Mouse (Mus musculus) heart, embryonic 11.5 days (tissue): ENCODE data around the gene Ccdc88c. TPM values are rescaled to one million over a fixed set of nuclear protein-coding genes. Genes with fewer than 3 reads are reported as not detected.

Experiments
- ATAC-seq: fragments of 200-750 bp; cut with Nextera tagmentation; replicated peaks from 2 replicates; pipeline ENCODE4 v1.8.0; 2017; ENCODE audit warnings: moderate library complexity; ENCODE audit not compliant: insufficient number of reproducible peaks, low FRiP score, low TSS enrichment
- H3K27ac ChIP-seq: fragments of 300-500 bp; sonication (generic); 2 replicates; pipeline ENCODE4 v1.5.1; 2014; ENCODE audit warnings: mild to moderate bottlenecking, low read depth, low read length
- H3K27me3 ChIP-seq: fragments of 300-500 bp; sonication (generic); 2 replicates; pipeline ENCODE4 v1.6.1; 2014; ENCODE audit warnings: mild to moderate bottlenecking, low read length, mixed read lengths; ENCODE audit not compliant: control insufficient read depth, insufficient read depth
- H3K36me3 ChIP-seq: fragments of 300-500 bp; sonication (generic); 2 replicates; pipeline ENCODE4 v1.6.1; 2014; ENCODE audit warnings: mild to moderate bottlenecking, low read length, moderate library complexity, mixed read lengths; ENCODE audit not compliant: control insufficient read depth, insufficient read depth
- H3K4me1 ChIP-seq: fragments of 300-500 bp; sonication (generic); 2 replicates; pipeline ENCODE4 v1.6.1; 2014; ENCODE audit warnings: low read length; ENCODE audit not compliant: control insufficient read depth, insufficient read depth
- H3K4me2 ChIP-seq: fragments of 300-500 bp; sonication (generic); 2 replicates; pipeline ENCODE4 v1.6.1; 2014; ENCODE audit warnings: mild to moderate bottlenecking, moderate library complexity
- H3K4me3 ChIP-seq: fragments of 300-500 bp; sonication (generic); 2 replicates; pipeline ENCODE4 v1.5.1; 2014; ENCODE audit warnings: low read depth, low read length
- H3K9ac ChIP-seq: fragments of 300-500 bp; sonication (generic); 2 replicates; pipeline ENCODE4 v1.6.1; 2014; ENCODE audit warnings: mild to moderate bottlenecking, low read depth, low read length, moderate library complexity
- H3K9me3 ChIP-seq: fragments of 300-500 bp; sonication (generic); replicated peaks from 2 replicates; pipeline ENCODE4 v1.6.1; 2016; ENCODE audit warnings: low read length; ENCODE audit not compliant: control insufficient read depth
- WGBS: fragments of 180-500 bp; shearing (Covaris S2); extraction: QIAGEN DNeasy Blood & Tissue Kit; methylation state at CpG from one replicate; pipeline ENCODE4 v1.1.7; 2014; ENCODE audit not compliant: insufficient replicate concordance; 5-methylcytosine and 5-hydroxymethylcytosine counted together
- polyA plus RNA-seq: library from polyadenylated mRNA; unstranded; fragments of >200 nt; fragmentation: Nextera tagmentation; extraction: Ambion mirVana; gene quantifications from 2 replicates; pipeline ENCODE4 v1.2.1, GENCODE M21; 2014

Gene Ccdc88c
- polyA plus RNA-seq, 1 experiment from 2014 or later: 3.1 TPM

DNA sequence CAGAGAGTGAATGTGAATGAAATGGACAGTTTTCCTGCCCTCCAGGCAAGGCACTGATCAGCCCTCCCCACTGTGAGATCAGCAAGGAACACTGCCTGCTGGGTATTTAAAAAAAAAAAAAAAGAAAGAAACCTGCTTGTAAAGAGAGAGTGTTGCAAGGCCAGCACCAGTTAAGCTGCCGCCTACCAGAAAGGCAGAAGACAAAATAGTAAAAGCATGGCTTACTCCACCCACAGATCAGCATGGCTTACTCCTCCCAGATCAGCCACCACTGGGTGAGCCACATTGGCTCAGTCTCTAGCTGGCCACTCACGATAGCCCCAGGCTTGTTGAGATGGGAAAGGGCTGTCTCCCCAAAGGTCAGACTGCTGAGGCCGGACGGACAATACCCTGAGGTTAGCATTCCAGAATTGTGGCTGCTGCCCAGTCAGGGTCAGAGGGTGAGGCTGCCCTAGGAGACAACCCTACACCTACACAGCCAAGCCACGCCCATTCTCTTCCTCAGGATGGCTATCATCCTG is 32.4 kb downstream of the Ccdc88c start:
- Histone ChIP-seq H3K4me1 (peaks cover 20% of the 10 kb centered on the region), H3K4me3 (no peak overlapping the region), H3K27me3 (peaks cover 24% of the 10 kb centered on the region), H3K36me3 (no peaks in the 10 kb centered on the region), H3K4me2 (no peak overlapping the region), H3K27ac (no peak overlapping the region), H3K9me3 (no peaks in the 10 kb centered on the region), H3K9ac (no peak overlapping the region)
- no peak for ATAC-seq
- 44% methylated on average over 5 of the region's 5 CpGs for WGBS

DNA sequence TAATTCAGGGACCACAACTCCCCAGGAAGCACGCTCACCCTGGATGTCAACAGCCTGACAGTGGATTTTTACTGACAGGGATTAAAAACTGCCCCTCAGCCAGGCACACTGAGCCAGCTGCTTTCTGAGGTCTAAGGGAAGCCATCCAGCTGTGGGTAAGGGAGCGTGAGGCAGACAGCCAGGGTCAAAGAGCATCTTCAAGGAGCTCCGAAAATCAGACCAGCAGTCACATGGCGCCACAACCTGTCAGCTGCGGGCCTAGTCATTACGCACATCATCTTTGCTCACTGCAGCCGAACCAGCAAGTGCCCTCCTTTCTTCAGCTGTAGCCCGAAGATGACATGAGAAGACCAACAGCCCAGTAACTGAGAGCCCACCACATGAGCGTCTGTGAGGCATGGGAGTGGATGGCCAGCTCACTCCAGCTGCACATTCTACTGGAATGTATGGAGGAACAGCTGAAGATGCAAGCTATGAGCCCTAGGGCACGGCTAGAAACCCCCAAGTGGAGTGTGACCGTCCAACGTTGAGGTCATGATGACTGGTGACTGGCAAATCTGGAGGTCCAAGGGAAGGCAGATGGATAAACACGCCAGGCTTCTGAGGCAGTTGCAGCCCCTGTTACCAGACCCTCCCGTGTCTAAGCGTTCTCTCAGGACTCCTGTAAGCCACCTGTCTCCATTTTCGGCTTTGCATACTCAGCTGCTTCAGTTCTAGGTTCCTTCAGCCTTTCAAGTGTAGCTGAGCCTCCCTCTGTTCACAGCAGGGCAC is 33.1 kb downstream of the Ccdc88c start:
- Histone ChIP-seq H3K4me2 (no peak overlapping the region), H3K27me3 (peaks cover 22% of the 10 kb centered on the region), H3K27ac (no peak overlapping the region), H3K4me3 (no peak overlapping the region), H3K9me3 (no peaks in the 10 kb centered on the region), H3K36me3 (no peaks in the 10 kb centered on the region), H3K9ac (no peak overlapping the region), H3K4me1 (peaks cover 20% of the 10 kb centered on the region)
- ATAC-seq: no peak
- WGBS: 58% methylated on average over 16 of the region's 16 CpGs

DNA sequence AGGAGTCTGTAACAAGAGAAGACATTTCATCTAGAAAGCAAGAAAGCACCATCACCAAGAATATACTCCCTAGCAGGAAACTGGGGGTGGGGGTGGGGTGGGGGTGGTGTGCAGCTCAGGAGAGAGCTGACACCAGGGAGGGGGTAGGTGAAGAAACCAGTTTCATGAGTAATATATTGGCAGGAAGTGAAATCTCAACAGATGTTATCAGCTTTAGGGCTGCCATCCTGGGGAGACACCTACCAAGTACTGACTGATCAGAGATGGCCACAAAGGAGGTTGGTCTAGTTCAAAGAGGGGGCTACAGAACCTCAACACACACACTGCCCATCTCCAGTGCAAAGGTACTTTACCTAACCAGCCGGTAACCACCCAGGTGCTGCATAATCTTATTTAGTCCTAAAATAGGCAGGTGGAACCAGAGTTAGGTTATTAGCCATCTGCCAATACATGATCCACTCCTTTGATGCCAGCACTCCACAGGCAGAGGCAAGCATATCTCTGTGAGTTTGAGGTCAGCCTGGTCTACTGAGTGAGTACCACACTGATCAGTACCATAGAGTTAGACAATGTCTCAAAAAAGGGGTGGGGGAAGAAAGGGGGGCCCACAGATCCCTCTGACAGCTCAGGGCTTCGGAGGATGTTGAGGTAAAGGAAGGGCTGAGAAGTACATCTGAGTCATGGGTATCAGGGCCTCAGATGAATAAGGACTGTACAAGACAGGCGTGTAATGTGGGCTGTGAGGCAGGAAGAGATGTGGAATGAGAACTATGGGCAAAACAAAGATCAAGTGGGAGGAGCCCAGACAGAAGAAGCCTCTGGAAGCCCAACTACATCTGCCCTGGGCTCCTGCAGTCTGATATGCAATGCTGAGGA is 34.5 kb downstream of the Ccdc88c start:
- H3K4me1 ChIP-seq: peaks cover 17% of the 10 kb centered on the region
- no peak overlapping the region for H3K9ac ChIP-seq
- H3K9me3 ChIP-seq: no peaks in the 10 kb centered on the region
- no peak overlapping the region for H3K4me3 ChIP-seq
- no peak overlapping the region for H3K4me2 ChIP-seq
- 76% methylated on average over 3 of the region's 3 CpGs for WGBS
- H3K27ac ChIP-seq: no peak overlapping the region
- ATAC-seq: no peak
- no peaks in the 10 kb centered on the region for H3K36me3 ChIP-seq
- H3K27me3 ChIP-seq: peaks cover 29% of the 10 kb centered on the region

- Histone ChIP-seq H3K36me3 (no peaks in the 10 kb centered on the region), H3K4me3 (no peak overlapping the region), H3K9me3 (no peaks in the 10 kb centered on the region), H3K27ac (no peak overlapping the region), H3K27me3 (peaks cover 34% of the 10 kb centered on the region), H3K9ac (no peak overlapping the region), H3K4me1 (peaks cover 7% of the 10 kb centered on the region; the same call in 1 of the 2 replicates), H3K4me2 (no peak overlapping the region)
- no peak for ATAC-seq
- 70% methylated on average over 3 of the region's 3 CpGs for WGBS
Measured at GRCm38 (mm10) chr12:100993146-100993545, 35.7 kb downstream of the Ccdc88c start.

GRCm38 (mm10) chr12:100992505-100992904 is 36.4 kb downstream of the Ccdc88c start:
- WGBS: 70% methylated on average over 7 of the region's 7 CpGs
- H3K9ac ChIP-seq: no peak overlapping the region
- ATAC-seq: no peak
- H3K4me2 ChIP-seq: no peak overlapping the region
- no peak overlapping the region for H3K4me3 ChIP-seq
- H3K36me3 ChIP-seq: no peaks in the 10 kb centered on the region
- H3K27me3 ChIP-seq: peaks cover 34% of the 10 kb centered on the region
- H3K9me3 ChIP-seq: no peaks in the 10 kb centered on the region
- H3K27ac ChIP-seq: no peak overlapping the region
- peaks cover 3% of the 10 kb centered on the region; the same call in 1 of the 2 replicates for H3K4me1 ChIP-seq

DNA sequence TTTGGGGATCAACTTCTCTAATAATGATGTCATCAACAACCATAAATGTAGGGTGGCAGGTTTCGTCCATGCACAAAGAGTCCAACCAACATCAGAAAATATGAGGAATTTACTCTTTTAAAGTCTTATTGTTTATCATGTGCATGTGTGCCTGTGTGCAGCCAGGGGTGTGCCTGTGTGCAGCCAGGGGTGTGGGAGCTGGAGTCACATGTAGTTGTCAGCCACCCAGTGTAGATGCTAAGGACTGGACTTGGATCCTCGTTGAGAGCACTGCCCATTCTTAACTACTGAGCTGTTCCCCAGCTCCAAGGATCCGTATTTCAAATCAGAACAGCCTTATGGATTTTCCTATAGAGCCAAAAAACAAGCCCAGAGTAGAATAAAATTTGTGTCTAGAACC is 37.7 kb downstream of the Ccdc88c start:
- H3K4me1 ChIP-seq: peaks cover 1% of the 10 kb centered on the region; the same call in 1 of the 2 replicates
- H3K36me3 ChIP-seq: no peaks in the 10 kb centered on the region
- H3K4me2 ChIP-seq: no peak overlapping the region
- H3K27ac ChIP-seq: no peak overlapping the region
- WGBS: 84% methylated on average over 3 of the region's 3 CpGs
- no peaks in the 10 kb centered on the region for H3K9me3 ChIP-seq
- no peak for ATAC-seq
- no peak overlapping the region for H3K4me3 ChIP-seq
- no peak overlapping the region for H3K9ac ChIP-seq
- peaks cover 32% of the 10 kb centered on the region for H3K27me3 ChIP-seq

DNA sequence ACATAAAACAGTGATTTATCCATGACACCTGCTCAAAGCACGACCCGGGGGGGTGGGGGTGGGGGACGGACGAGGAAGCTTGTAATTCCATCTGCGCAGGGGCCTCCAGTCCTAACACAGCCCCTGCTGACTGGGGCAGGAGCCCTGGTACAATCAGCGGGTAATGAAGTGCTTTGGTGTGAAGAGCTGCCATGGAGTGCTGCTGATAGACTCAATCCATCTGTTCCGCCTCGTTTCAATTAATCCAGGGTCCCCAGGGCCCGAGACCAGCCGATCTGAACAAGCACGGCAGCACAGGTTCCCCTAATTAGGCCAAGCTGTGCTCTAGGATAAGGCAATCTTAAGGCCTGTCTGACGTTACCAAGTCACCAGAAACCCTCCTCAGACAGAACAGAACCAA is 38.6 kb downstream of the Ccdc88c start:
- H3K27ac ChIP-seq: no peak overlapping the region
- WGBS: 48% methylated on average over 12 of the region's 12 CpGs
- no peak for ATAC-seq
- no peak overlapping the region for H3K4me3 ChIP-seq
- peaks cover 29% of the 10 kb centered on the region for H3K27me3 ChIP-seq
- H3K4me1 ChIP-seq: no peaks in the 10 kb centered on the region
- no peak overlapping the region for H3K9ac ChIP-seq
- no peak overlapping the region for H3K4me2 ChIP-seq
- H3K36me3 ChIP-seq: no peaks in the 10 kb centered on the region
- no peaks in the 10 kb centered on the region for H3K9me3 ChIP-seq

DNA sequence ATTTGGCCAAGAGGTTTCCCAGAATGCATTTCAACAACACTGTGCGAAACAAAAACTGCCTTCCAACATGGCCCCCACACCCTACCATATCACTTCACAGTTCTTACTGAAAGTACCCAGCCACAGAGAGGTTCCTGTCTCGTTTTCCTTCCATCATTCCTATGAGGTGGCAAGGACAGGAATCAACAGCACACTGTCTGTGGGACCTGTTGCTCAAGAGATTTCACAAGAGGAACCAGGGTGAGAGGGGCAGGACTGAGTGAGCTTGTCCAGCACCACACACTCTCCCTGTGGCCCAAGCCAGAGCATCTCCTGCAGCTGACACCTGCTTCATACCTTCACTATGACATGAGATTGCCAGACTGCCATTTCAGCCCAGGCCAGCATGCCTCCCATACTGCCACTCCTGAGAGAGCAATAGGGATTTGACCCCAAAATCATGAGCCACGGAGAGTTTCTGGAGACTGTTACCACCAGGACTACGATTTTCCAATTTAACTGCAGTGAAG is 39.0 kb downstream of the Ccdc88c start:
- H3K9me3 ChIP-seq: no peaks in the 10 kb centered on the region
- no peak overlapping the region for H3K9ac ChIP-seq
- H3K27ac ChIP-seq: no peak overlapping the region
- ATAC-seq: no peak
- H3K4me2 ChIP-seq: no peak overlapping the region
- whole genome bisulfite sequencing: 72% methylated on average over 4 of the region's 4 CpGs
- no peaks in the 10 kb centered on the region for H3K36me3 ChIP-seq
- no peaks in the 10 kb centered on the region for H3K4me1 ChIP-seq
- peaks cover 31% of the 10 kb centered on the region for H3K27me3 ChIP-seq
- H3K4me3 ChIP-seq: no peak overlapping the region
